Mouse (Mus musculus): ENCODE results near the gene Tmod2.

- TF ChIP-seq CTCF (IDR thresholded peaks at IDR 0.05; ENCODE audit: control insufficient read depth, insufficient read depth, insufficient read length): no peak
- TF ChIP-seq FOSL1 (IDR thresholded peaks at IDR 0.05; ENCODE audit: insufficient read depth, low read length, poor library complexity, severe bottlenecking): no peak
- no peak for TF ChIP-seq MYOD1 (IDR thresholded peaks at IDR 0.05; ENCODE audit: control insufficient read depth, insufficient read length, low read depth)
- no peak for TF ChIP-seq MYOG (IDR thresholded peaks at IDR 0.05; ENCODE audit: control insufficient read depth, extremely low read depth, insufficient read length)
- TF ChIP-seq CEBPB (IDR thresholded peaks at IDR 0.05; ENCODE audit: low read depth): no peak
- TF ChIP-seq USF1 (IDR thresholded peaks at IDR 0.05; ENCODE audit: low read depth): no peak
- no peak for TF ChIP-seq MAX (IDR thresholded peaks at IDR 0.05)
Observed at GRCm38 (mm10) chr9:75610571-75611493, at the start of gene Tmod2.

Data from C2C12 (cell line).